Mouse (Mus musculus): ENCODE results near the gene Ckap2. TPM values are rescaled to one million over a fixed set of nuclear protein-coding genes. Genes with fewer than 3 reads are reported as not detected.

Gene Ckap2
- 10 to 100 TPM; 32.1 to 34.8 TPM for total RNA-seq (2021)

DNA sequence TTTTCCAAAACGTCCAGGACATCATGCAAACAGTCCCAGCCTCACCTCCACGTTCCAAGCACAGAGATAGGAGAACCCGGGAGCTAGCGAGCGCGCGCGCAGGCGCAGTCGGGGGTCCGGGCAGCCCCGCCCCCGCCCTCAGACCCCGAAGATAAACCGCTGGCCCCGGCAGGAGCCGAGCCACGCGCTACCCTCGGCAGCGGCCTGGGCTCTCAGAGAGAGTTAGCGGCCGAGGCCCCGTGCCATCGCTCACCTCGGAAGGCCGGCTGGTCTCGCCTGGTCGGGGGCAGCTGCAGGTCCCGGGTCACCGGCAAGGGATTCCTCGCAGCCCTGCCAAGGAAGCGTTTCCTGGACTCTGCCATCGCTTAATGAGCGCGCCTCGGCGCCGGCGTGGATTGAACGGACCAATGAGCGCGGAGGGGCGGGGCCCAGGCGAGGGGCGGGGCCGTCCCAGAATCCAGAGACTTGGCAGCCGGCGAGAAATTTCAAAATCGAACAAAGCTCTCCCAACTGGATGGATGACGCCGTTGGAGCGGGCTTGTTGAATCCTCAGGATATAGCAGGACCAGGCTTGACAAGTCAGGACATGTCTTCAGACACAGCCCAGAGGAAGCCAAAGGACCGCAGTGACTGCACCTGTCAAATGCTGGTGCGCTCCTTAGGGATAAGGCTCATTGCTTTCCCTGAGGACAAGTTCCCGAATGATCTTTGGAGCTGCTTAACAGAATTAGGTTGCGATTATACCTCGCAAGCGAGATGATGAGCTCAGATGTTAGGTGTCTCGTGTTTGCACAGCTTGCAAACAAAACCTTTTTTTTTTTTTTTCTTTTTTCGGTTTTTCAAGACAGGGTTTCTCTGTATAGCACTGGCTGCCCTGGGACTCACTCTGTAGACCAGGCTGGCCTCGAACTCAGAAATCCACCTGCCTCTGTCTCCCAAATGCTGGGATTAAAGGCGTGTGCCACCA is at the start of gene Ckap2:
Ckap2 (minus strand) TSS at position 389 of the 967 bp plus-strand sequence.
- peak; percentile 94 for DNase-seq

GRCm38 (mm10) chr8:22228621-22229020 is 43.0 kb upstream of the Ckap2 start:
- peak; percentile 14 for DNase-seq

GRCm38 (mm10) chr8:22227061-22227877 is 41.6 kb upstream of the Ckap2 start, which contains the start of gene Thsd1:
TSS of gene Thsd1 (plus strand) at chr8:22227313.
- peak; percentile 79 for DNase-seq

- DNase-seq: no peak
Observed at GRCm38 (mm10) chr8:22226361-22226760, 40.7 kb upstream of the Ckap2 start.

- DNase-seq: peak; percentile 15
Observed at GRCm38 (mm10) chr8:22214826-22215225, 29.2 kb upstream of the Ckap2 start.

DNA sequence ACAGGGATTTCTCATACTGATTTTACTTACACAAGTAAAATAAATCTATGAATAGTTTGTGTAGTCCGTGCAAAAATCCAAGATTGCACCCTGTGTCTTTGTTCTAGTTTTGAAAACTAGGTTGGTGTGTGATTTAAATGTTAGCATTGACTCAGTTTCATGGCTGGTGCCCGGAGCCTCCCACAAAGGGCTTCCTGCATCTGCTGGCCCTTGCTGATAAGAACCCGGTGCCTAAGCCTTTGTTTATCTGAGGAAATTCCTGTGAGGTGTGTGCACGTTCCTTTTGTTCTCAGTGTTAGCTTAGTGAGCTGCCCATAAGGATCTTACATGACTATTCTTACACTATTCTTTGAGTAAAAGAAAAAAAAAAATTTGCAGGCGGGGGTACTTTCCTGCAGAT is 23.4 kb upstream of the Ckap2 start:
- peak; percentile 27 for DNase-seq

- no peak for DNase-seq
Observed at GRCm38 (mm10) chr8:22207535-22207934, 21.9 kb upstream of the Ckap2 start.

- no peak for DNase-seq
Observed at GRCm38 (mm10) chr8:22199481-22199880, 13.9 kb upstream of the Ckap2 start.

- no peak for DNase-seq
Observed at GRCm38 (mm10) chr8:22197914-22198313, 12.3 kb upstream of the Ckap2 start.

DNA sequence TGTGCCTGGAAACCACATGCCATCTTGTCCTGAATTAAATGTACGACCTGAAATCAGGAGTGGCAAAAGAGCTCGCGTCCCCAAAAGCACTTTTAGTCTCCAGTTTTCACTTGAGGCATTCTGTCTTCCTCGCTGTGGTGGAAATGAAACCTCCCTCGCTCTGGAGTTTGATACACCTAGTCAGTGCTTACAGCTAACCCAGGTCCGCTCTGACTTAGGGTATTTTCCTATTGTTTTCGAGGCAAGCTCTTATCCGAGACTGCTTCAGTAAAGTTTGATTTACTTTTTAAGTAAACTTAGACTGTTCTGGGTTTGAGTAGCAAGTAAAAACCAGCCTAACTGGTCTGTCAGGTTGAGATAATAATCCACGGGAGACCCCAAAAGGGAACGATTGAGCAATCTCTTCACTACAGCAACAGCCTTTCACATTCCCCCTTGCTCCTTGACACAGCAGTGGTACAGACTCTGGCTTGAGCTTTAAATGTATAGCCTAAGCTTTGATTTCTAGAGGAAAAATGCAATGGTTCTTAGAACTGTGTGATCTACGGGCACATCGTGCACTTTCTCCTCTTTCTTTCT is 7.9 kb upstream of the Ckap2 start:
- DNase-seq: no peak

- DNase-seq: peak; percentile 93
Observed at GRCm38 (mm10) chr8:22192660-22193431, 7.2 kb upstream of the Ckap2 start, which contains the start of gene Vps36. TSS of gene Vps36 (plus strand) at chr8:22192809.

- no peak for DNase-seq
Observed at GRCm38 (mm10) chr8:22184884-22185283, 735 bp downstream of the Ckap2 start.

DNA sequence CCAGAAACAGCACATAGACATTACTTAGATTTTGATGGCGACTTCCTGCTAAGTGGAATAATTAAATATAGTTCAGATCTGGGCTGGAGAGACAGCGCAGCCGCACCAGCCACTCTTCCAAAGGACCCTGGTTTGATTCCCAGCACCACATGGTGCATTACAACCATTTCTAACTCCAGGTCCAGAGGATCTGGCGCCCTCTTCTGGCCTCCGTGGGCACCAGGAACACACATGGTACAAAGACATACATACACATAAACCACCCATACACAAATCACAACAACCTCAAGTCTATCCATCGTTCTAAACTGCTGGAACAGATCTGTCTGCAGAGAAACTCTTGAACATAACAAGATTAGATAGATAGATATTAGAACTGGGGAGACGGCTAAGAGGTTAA is 9.7 kb downstream of the Ckap2 start:
- no peak for DNase-seq

- DNase-seq: no peak
Observed at GRCm38 (mm10) chr8:22169167-22169566, 16.5 kb downstream of the Ckap2 start.

- DNase-seq: peak; percentile 88
Observed at GRCm38 (mm10) chr8:22166080-22166603, 19.5 kb downstream of the Ckap2 start, which contains the start of gene Nek3. TSS of gene Nek3 (minus strand) at chr8:22166435.

DNA sequence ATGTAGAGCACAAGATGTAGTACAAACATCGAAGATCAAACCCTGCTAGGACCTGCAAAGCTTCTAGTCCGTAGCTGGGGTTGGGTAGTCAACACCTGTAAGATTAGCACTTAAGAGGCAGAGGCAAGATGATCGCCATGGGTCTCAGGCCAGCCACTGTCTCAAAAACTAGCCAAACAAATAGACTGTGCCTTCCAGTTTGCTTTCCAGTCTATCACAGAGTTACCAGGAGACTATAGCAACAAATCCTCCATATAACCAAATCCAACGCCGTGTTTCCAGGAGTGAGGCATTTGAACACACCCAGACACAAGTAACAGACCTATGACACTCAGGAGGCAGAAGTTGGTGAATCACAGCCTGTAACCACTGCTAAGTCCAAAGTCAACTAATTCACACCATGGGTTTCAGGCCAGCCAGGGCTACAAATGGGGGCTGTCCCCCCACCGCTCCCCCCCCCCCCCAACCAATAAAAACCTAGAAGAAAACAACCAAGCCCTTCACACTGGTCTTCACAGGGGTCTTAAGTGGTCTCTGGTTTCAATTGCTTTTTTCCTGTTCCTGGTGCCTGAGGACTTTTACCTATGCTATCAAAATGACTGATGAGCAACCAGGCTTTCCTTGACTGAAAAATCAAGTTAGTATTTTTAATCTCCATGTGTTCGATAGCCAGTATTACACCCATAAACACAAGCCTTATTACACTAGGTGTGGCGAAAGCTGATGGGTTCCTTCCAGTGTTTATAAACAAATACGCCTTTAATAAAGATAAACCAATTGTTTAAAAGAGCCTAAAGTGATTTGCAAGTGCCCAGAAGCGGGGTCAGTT is 20.2 kb downstream of the Ckap2 start:
- DNase-seq: no peak

DNA sequence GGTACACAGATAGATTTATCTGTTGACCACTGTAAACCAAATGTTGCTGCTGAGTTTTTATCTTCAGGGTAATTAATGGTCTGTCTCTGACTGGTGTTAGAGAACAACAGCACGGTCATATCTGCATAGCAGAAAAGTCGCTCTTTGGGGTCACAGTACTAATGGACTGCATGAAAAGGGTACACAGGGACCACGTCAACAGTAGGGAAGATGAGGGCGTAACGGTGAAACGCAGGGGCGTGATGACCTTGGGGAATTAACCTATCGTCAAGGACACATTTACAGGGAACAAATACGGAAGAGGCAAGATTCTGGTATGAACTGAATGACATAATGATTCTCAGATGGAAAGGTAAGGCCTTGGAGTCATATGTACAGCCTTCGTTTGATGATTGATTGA is 21.2 kb downstream of the Ckap2 start:
- DNase-seq: no peak

DNA sequence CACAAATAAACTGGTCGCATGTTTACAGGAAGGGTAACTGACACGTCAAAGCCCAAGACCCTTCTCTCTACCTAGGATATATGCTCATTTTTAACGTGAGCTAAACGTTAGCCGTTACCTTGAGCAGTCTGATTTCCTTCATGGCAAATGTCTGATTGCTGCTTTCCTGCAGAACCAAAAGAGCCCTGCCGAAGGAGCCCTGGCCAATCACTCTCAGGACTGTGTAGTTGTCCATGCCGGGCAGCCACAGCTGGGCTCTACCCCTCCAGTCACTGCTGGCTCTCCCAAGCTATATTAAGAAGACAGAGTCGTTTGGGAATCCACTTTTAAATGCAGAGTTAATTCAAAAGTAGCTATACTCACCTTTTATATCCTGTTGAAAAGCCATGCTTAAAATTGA is 23.4 kb downstream of the Ckap2 start:
- DNase-seq: no peak

GRCm38 (mm10) chr8:22150345-22150663 is 35.3 kb downstream of the Ckap2 start:
- peak; percentile 31 for DNase-seq

DNA sequence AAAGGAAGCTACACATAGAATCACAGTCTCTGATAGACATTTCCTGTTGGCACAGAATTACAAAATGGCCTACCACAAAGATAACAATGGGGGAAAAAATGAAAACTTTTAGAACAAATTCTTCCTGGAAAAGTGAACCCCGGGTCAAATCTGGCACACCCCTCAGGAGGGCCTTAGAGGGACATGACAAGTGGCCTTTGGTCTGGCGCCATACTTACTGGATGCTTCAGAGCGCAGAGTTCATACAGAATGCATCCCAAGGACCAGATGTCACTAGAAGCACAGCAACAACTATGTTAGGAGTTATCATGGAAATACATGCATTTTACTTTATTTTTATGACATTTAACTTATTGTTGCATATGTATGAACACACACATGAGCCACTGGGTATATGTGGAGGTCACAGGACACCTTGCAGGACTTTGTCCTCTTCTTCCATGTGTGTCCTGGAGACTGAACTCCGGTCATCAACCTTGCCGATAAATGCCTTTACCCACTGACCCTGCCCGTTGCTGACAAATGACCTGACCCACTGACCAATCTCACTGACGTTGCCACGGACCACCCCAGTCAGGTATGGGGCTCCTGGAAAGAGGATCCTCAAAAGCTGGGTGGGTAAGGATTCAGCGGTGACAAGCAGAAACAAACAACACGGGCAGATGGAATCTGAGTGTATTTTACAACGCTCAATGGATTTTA is 35.8 kb downstream of the Ckap2 start:
- DNase-seq: no peak
